In the genomic region with DNA sequence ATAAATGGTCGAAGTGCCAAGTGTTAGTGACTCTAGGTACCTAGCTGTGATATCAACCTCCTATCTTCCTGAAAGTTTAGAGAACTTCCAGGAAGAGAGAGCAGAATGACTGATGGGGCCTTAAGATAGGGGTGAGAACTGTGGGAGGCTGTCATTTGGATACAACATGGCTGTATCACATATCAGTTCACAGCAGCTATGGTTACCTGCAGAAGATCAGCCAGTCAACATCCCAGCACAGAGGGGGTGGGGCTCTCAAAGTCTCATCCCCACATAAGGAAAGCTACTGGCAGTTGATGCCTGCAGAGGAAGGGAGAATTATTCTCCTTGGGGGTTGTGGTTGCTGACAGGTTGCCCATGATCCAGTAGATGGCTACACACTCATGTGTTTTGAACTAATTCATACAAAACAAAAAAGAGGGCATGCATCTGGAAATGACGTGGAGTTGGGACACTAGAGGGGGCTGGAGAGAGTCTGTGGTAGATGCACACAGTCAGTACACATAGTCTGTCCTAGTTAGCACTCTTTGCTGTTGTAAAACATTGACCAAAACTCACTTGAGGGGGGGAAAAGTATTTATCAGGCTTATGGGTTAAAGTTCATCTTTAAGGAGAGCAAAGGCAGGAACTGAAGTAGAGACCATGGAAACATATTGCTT, we compare ENCODE assay signal across 21 mouse cellular contexts. TPM values are rescaled to one million over a fixed set of nuclear protein-coding genes. Genes with fewer than 3 reads are reported as not detected.
DNase-seq lines count a peak whose midpoint lies in the region; ATAC-seq and TF ChIP-seq lines count a peak whose summit lies in the region.
"Had no signal": no experiment of that assay in that cellular context is flagged by ENCODE, and none has a peak within 500 bp of the region (broad histone marks: within the 10 kb centered on the region; RNA-seq: fewer than 3 reads in every experiment).

No protein-coding gene starts in this region.

- peaks cover 3% of the 10 kb centered on the region for H3K4me1 ChIP-seq in heart, adult 2 months (ENCODE audit: control insufficient read depth, insufficient read depth, low read length)
- H3K4me1 ChIP-seq in heart, embryonic 10.5 days = no peaks in the 10 kb centered on the region
- H3K4me1 ChIP-seq: forebrain, embryonic 15.5 days; hindbrain, embryonic 15.5 days had no signal

- no peaks in the 10 kb centered on the region for H3K27me3 ChIP-seq in heart, adult 2 months (ENCODE audit: control insufficient read depth, insufficient read depth, low read length)
- no peaks in the 10 kb centered on the region for H3K27me3 ChIP-seq in heart, embryonic 10.5 days (ENCODE audit: insufficient read depth, poor library complexity, severe bottlenecking)
- H3K27me3 ChIP-seq: forebrain, embryonic 15.5 days; heart, embryonic 15.5 days; hindbrain, embryonic 15.5 days; neural tube, embryonic 15.5 days had no signal

- no peaks in the 10 kb centered on the region; the same call in 1 of the 2 replicates for H3K36me3 ChIP-seq in heart, adult 2 months (ENCODE audit: control insufficient read depth, insufficient read depth, low read length)
- H3K36me3 ChIP-seq in heart, embryonic 10.5 days = no peaks in the 10 kb centered on the region
- H3K36me3 ChIP-seq: forebrain, embryonic 15.5 days; heart, embryonic 15.5 days; hindbrain, embryonic 15.5 days; neural tube, embryonic 15.5 days had no signal

- WGBS in heart, adult 2 months = 65% methylated on average over 2 of the region's 2 CpGs
- 63% methylated on average over 2 of the region's 2 CpGs for WGBS in heart, embryonic 10.5 days

- TF ChIP-seq EP300 in heart, adult 2 months (IDR thresholded peaks at IDR 0.05; ENCODE audit: insufficient read depth, low read depth, low read length) = no peak

- no peak overlapping the region for H3K4me3 ChIP-seq in heart, adult 2 months
- no peak overlapping the region for H3K4me3 ChIP-seq in heart, embryonic 10.5 days
- H3K4me3 ChIP-seq: forebrain, embryonic 15.5 days; heart, embryonic 15.5 days; hindbrain, embryonic 15.5 days; neural tube, embryonic 15.5 days had no signal

- no peak for DNase-seq in heart, adult 2 months
- no peak for DNase-seq in heart, embryonic 10.5 days (ENCODE audit: low spot score)
- DNase-seq in A20 (ENCODE audit: low read depth, low spot score) = peak; percentile 16
- DNase-seq in T-cell, adult 2 months (ENCODE audit: low spot score) = peak; percentile 22
- DNase-seq in testis, postnatal 14 days (ENCODE audit: low spot score) = no peak
- DNase-seq in urinary bladder, postnatal 25 days (ENCODE audit: low spot score) = no peak
- no peak for DNase-seq in heart, postnatal 14 days
- DNase-seq: adrenal gland, adult 2 months; cerebellum, adult 8-10 months; embryo, embryonic 11 days; lung, adult 18-20 months; right cerebral cortex, adult 18-20 months had no signal

- H3K9me3 ChIP-seq in heart, embryonic 10.5 days = no peaks in the 10 kb centered on the region
- H3K9me3 ChIP-seq: forebrain, embryonic 15.5 days; heart, embryonic 15.5 days; hindbrain, embryonic 15.5 days; neural tube, embryonic 15.5 days had no signal

- no peak overlapping the region for H3K27ac ChIP-seq in heart, adult 2 months
- H3K27ac ChIP-seq in heart, embryonic 10.5 days = no peak overlapping the region
- H3K27ac ChIP-seq: forebrain, embryonic 15.5 days; heart, embryonic 15.5 days; hindbrain, embryonic 15.5 days; neural tube, embryonic 15.5 days had no signal

- no peak overlapping the region for H3K9ac ChIP-seq in heart, adult 2 months (ENCODE audit: low read depth, low read length)
- H3K9ac ChIP-seq: forebrain, embryonic 15.5 days; heart, embryonic 15.5 days; hindbrain, embryonic 15.5 days; neural tube, embryonic 15.5 days had no signal

- H3K79me2 ChIP-seq in heart, adult 2 months (replicated peaks; ENCODE audit: control insufficient read depth, insufficient read depth, low read length) = no peaks in the 10 kb centered on the region

- ATAC-seq in neutrophil, adult 5-6 weeks (ENCODE audit: extremely low read depth, insufficient number of reproducible peaks, low FRiP score, poor library complexity, severe bottlenecking) = peak; percentile 37; the same call in 1 of the 2 replicates
- ATAC-seq: forebrain, embryonic 15.5 days had no signal

- TF ChIP-seq CTCF in heart, adult 2 months (IDR thresholded peaks at IDR 0.05) = peak; percentile 32; the same call in 1 of the 2 replicates

- intact Hi-C loops in heart, adult 2 months (cut with DNase I) = no loop called here
- intact Hi-C loops in heart, postnatal 14 days (cut with DNase I) = no loop called here

- no peak for TF ChIP-seq POLR2A in heart, adult 2 months (IDR thresholded peaks at IDR 0.05; ENCODE audit: insufficient read depth, low read depth, low read length)

RNA-seq across cellular contexts. Expression of a gene that starts 2.2 kb away (rescaled TPM):
- total RNA-seq in heart, adult 2 months (2021) = 10 to 100 TPM in 1 of 2 experiments, 1 to 10 TPM in 1; 6.3 to 10.4 TPM
- polyA plus RNA-seq in heart, adult 2 months (2012; rRNA removed) = 4.2 and 8.5 TPM in 2 replicates
- polyA plus RNA-seq in heart, embryonic 10.5 days (2016; fragmentation: Nextera tagmentation; extraction: Ambion mirVana) = not detected in 2 replicates
- 2.4 and 2.5 TPM in 2 replicates for total RNA-seq in neutrophil, adult 5-6 weeks (2017)
- 10 to 100 TPM; 10.9 to 12.3 TPM for total RNA-seq in heart, postnatal 14 days (2021)
- polyA plus RNA-seq: C2C12 had no signal

RNA-seq across cellular contexts. Expression of a gene that starts 56.5 kb away (rescaled TPM):
- total RNA-seq in heart, adult 2 months (2021) = not detected
- not detected in 2 replicates for polyA plus RNA-seq in heart, adult 2 months (2012; rRNA removed)
- not detected in 2 replicates for polyA plus RNA-seq in heart, embryonic 10.5 days (2016; fragmentation: Nextera tagmentation; extraction: Ambion mirVana)
- 0.12 TPM in 1 of 2 replicates, not detected in the other for total RNA-seq in neutrophil, adult 5-6 weeks (2017)
- total RNA-seq in heart, postnatal 14 days (2021) = not detected
- total RNA-seq: adrenal gland, adult 2 months; monocyte, adult 5-6 weeks had no signal
- polyA plus RNA-seq: adrenal gland, adult 2 months; C2C12; forebrain, embryonic 15.5 days; gonadal fat pad, adult 2 months; heart, embryonic 15.5 days; kidney, embryonic 16.5 days had no signal

Comparison
In these comparisons a context has a peak if more than half of its experiments do, and no peak if none do; other contexts are left out.
1. DNase-seq: peak in A20 (single experiment) and T-cell, adult 2 months (single experiment); none in heart, adult 2 months (0 of 2), heart, embryonic 10.5 days (single experiment), testis, postnatal 14 days (single experiment), urinary bladder, postnatal 25 days (single experiment) and heart, postnatal 14 days (0 of 2).